Comparison of ENCODE assay signal across 24 mouse cellular contexts in the genomic region with DNA sequence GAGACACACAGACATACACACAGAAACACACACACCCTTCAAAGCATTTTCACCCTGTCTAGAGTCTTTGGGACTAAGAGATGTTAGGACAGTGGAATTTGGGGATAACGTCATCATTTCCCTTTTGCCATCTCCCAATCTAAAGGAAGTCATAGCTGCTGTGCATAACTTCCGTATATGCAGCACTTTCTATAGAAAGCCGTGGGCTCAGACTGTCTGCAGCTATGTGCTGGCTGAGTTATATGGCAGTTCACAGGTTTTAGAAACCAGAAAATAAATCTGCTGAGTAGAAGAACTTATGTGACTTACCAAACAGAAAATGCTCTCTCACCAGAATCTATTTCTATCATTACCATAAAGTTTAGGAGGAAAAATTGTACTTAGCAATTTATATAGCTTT.
DNase-seq lines count a peak whose midpoint lies in the region; ATAC-seq and TF ChIP-seq lines count a peak whose summit lies in the region.
"Had no signal": no experiment of that assay in that cellular context is flagged by ENCODE, and none has a peak within 500 bp of the region (broad histone marks: within the 10 kb centered on the region; RNA-seq: fewer than 3 reads in every experiment).

No protein-coding gene starts in this region.

- no peak overlapping the region for H3K4me3 ChIP-seq in left cerebral cortex, adult 2 months
- H3K4me3 ChIP-seq: embryonic facial prominence, embryonic 10.5 days; embryonic facial prominence, embryonic 12.5 days; forebrain, embryonic 13.5 days; forebrain, embryonic 15.5 days had no signal

- peak; percentile 76 for ATAC-seq in frontal cortex, adult (ENCODE audit: low TSS enrichment)
- ATAC-seq: activated CD4-positive, CD25-positive, alpha-beta regulatory T cell, adult 4 months; CD4-positive, CD25-positive, alpha-beta regulatory T cell, adult 4 months; forebrain, embryonic 13.5 days; forebrain, embryonic 15.5 days; forebrain, postnatal 0 days; Patski had no signal

- intact Hi-C loops in left cerebral cortex, adult 2 months (cut with DNase I) = loop anchor here (5.0 kb wide), 1 partner anchor 63 kb away; no protein-coding TSS in a partner anchor

- H3K27ac ChIP-seq in left cerebral cortex, adult 2 months = peak overlapping the region; percentile 77
- H3K27ac ChIP-seq: embryonic facial prominence, embryonic 10.5 days; embryonic facial prominence, embryonic 12.5 days; forebrain, embryonic 13.5 days; forebrain, embryonic 15.5 days had no signal

- no peak for TF ChIP-seq CTCF in left cerebral cortex, adult 2 months (IDR thresholded peaks at IDR 0.05)

- no peak for DNase-seq in frontal cortex, postnatal 14 days (ENCODE audit: low spot score in 2 of 2)
- DNase-seq in left cerebral cortex, adult 2 months (ENCODE audit: extremely low spot score in 1 of 2, low spot score in 2 of 2) = no peak
- no peak for DNase-seq in left cerebral cortex, adult 11 months (ENCODE audit: low spot score)
- peak; percentile 78 for DNase-seq in telencephalon, adult 2 months (ENCODE audit: low read depth, low spot score)
- DNase-seq in lung, postnatal 25 days (ENCODE audit: low spot score) = no peak
- DNase-seq: adrenal gland, adult 8-10 months; adrenal gland, postnatal 14 days; adrenal gland, postnatal 36 days; B cell, adult 2 months; cerebellum, adult 11 months; cerebellum, adult 18-20 months; cerebellum, adult 8-10 months; cerebellum, adult 9-11 months; cerebellum, postnatal 14 days; cerebellum, postnatal 36 days; forebrain, postnatal 0 days had no signal
